Mouse (Mus musculus): ENCODE measurements around the gene Abat.

DNA sequence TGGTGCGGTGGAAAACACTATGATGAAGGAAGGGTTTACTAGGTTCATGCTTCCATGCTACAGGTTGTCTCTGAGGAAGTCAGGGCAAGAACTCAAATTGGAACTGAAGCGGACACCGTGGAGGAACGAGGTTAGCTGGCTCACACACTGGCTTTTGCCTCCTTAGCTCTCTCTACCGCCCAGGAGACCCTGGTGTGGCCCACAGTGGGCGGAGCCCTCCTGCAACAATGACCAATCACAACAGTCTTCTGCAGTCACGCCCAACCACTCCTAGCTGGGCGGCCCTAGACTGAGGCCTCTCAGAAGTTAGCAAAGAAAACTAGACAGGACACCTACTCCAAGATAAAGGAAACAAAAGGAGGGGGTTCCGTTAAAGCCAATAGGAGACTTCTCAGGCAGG is 36.3 kb downstream of the Abat start:
- TF ChIP-seq CTCF (IDR thresholded peaks at IDR 0.05; ENCODE audit: control insufficient read depth, insufficient read depth, insufficient read length) = no peak
- TF ChIP-seq MYOD1 (IDR thresholded peaks at IDR 0.05; ENCODE audit: control insufficient read depth, insufficient read length, low read depth) = no peak
- no peak for TF ChIP-seq CEBPB (IDR thresholded peaks at IDR 0.05; ENCODE audit: low read depth)
- TF ChIP-seq MYOG (IDR thresholded peaks at IDR 0.05; ENCODE audit: control insufficient read depth, extremely low read depth, insufficient read length) = no peak
- TF ChIP-seq USF1 (IDR thresholded peaks at IDR 0.05; ENCODE audit: low read depth) = no peak
- no peak for TF ChIP-seq MAX (IDR thresholded peaks at IDR 0.05)
- no peak for TF ChIP-seq FOSL1 (IDR thresholded peaks at IDR 0.05; ENCODE audit: insufficient read depth, low read length, poor library complexity, severe bottlenecking)

All from C2C12 (cell line).